Mouse (Mus musculus) embryo, embryonic 11.5 days (tissue): ENCODE measurements around the gene Igf2bp3.

Experiments
- DNase-seq: peaks from one replicate; pipeline ENCODE4 v3.0.0-alpha.2; 2012; ENCODE audit warnings: low read depth, low spot score

The Igf2bp3 gene

DNA sequence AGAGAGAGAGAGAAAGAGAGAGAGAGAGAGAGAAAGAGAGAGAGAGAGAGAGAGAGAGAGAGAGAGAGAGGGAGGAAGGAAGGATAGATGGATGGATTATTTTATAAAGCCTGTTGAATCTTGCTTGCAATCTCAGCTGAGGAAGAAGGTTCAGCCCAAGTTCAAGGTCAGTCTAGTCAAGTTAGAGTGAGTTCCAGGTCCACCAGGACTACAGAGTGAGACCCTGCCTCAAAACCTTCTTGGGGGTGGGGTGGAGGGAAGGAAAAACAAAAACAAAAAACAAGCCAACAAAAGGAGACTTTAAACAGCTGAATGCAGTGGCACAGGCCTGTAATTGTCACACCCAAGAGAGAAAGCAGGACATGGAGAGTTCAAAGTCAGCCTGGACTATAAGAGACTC is 40.1 kb downstream of the Igf2bp3 start:
- DNase-seq: no peak

GRCm38 (mm10) chr6:49173674-49174073 is 41.1 kb downstream of the Igf2bp3 start:
- no peak for DNase-seq

DNA sequence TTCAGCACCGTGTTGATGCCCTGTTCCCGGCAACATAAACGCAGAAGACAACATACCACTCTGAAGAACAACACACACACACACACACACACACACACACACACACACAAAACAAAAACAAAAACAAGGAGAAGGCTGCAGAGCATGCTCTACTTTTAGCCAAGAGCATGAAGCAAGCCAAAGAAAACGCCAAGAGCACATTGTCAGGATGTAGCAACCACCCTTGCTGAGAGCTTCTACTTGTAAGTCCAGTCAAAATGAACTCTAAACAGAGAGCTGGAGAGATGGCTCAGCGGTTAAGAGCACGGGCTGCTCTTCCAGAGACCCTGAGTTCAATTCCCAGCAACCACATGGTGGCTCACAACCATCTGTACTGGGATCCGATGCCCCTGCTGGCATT is 41.5 kb downstream of the Igf2bp3 start:
- no peak for DNase-seq

DNA sequence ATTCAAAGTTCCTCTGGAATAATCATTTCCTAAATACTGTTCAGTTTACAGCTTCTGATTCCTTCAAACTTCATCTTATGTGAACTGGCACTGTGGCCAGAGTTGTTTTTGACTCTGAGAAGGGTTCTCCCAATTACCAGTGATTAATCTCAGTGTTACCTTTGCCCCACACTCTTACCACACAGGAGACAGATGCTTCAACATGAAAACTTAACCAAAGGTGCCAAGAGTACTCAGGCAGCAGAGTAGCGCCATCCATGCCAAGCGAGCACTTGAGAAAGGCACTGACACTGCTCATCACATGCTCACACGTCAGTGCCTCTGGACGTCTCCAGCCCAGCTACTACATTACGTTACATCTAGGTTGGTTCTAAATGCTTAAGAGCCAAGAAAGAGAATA is 43.5 kb downstream of the Igf2bp3 start:
- no peak for DNase-seq

DNA sequence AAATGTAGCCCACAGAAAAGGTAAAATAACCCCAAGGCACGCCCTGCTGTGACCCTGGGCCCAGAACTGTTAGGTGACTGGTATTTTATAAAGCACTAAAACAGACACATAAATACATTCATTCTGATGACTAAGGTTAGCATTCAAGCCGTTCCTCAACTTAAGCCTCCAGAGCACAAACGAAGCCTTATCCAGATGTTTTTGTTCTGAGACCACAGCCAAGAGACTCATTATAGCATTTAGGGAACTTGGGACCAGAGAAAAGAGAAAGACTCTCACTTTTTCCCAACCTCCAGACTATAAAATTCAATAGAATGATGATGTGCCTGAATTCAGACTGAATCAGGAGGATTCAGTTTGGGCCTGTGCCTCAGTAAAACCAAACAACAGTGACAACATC is 46.1 kb downstream of the Igf2bp3 start:
- DNase-seq: no peak

- no peak for DNase-seq
These were observed 47.4 kb downstream of the Igf2bp3 start for GRCm38 (mm10) chr6:49167406-49167805.

GRCm38 (mm10) chr6:49166318-49166717 is 48.4 kb downstream of the Igf2bp3 start:
- no peak for DNase-seq

GRCm38 (mm10) chr6:49165855-49166254 is 48.9 kb downstream of the Igf2bp3 start:
- no peak for DNase-seq

DNA sequence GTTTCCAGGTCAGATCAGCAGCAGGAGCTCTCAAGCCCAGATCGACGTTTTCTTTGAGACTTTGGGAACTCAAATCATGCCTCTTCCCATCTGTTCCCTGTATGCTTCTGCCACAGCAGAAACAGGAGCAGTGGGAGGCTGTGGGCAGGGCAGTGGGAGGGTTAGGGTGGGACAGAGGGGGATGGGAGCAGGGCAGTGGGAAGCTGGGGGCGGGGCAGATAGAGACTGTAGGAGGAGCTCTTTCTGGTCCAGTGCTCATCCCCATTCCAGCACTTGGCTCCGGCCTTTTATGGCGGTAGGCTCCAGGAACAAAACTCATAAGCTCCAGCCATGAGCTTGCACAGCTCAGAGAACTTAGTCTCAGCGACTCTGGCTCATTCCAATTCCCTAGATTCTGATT is 49.7 kb downstream of the Igf2bp3 start:
- DNase-seq: no peak

GRCm38 (mm10) chr6:49164701-49165100 is 50.1 kb downstream of the Igf2bp3 start:
- no peak for DNase-seq

DNA sequence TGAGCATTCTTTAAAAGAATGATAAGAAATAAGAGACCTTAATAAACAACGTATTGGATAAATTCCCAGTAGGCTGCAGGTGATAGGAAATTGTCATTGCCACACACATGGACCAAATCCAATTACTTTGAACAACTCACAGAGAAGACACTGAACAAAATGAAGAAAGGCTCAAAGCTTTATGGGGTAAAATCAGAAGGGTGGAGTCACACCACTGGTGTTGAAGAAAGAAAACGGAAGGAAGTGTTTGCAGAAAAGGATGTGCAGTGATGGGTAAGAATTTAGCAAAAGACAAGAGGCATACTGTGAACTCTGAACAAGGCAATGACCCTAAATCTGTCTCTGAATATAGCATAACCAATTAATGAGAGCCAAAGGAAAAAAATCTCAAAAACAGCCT is 54.8 kb downstream of the Igf2bp3 start:
- no peak for DNase-seq

GRCm38 (mm10) chr6:49156826-49157175 is 58.0 kb downstream of the Igf2bp3 start:
- no peak for DNase-seq

DNA sequence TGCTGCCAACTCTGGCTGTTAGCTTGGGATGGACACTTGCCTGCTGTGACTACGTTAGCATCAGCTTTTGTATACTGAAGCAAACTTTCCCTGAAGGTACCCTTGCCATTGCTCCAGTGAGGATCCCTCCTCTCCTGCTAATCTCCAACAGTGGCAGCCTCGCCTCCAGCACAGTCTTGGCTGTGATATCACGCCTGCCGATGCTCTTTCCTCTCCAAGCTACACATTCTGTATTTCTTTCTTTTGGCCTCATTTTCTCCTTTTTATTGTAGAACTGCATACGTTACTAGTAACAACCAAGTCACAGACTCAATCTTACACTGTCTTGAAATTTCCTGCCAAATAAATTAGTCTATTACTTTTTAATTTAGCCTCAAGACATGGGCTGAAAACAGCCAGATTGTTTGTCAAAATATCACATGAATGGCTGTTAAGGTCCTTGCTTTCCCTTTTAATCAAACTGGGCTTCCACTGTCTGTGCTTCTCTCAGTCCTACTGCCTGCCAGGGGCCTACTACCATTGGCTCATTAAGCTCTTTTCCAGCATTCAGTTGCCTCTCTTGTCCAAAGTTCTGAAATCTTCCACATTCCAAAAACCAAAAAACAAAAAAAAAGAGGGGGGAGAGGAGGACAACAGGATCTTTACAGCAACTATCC is 58.5 kb downstream of the Igf2bp3 start:
- DNase-seq: no peak

DNA sequence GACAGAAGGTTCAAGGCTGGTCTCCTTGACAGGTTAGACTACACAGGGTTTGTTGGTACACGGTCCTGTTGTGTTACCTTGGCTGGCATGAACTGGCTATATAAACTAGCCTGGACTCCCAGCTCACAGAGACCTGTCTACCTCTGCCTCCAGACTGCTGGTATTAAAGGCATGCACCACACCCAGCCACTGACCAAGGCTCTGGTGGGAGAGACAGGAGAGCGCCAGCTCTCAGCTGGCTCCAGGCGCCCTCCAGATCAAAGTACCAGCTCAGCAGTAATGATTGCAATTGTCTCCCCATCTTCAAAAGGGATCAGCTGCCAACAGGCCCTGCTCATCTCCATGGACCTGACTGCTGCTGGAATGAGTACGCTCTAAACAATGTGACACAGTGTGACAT is 63.3 kb downstream of the Igf2bp3 start:
- no peak for DNase-seq

GRCm38 (mm10) chr6:49150349-49151229 is 64.2 kb downstream of the Igf2bp3 start:
- no peak for DNase-seq

- DNase-seq: no peak
These were observed 65.4 kb downstream of the Igf2bp3 start for GRCm38 (mm10) chr6:49149202-49149930.

DNA sequence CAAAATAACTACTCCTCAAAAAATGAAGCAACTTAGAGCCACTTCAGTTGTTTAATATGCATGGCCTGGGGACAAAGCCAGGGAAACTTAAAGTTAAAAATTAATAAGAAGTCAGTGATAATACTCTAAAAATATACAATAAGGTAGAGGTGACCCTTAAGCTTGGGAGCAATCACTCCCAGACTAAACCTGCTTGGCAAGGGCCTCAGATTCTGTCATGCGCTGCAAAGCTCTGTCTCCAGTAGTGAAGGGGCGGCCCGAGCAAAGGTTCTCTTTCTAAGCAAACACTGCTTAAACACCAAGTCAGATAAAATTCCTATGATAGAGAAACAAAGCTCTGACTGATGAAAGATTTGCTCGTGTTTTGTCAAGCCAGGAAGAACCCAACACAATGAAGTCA is 66.0 kb downstream of the Igf2bp3 start:
- DNase-seq: no peak

- DNase-seq: no peak
These were observed 66.4 kb downstream of the Igf2bp3 start for GRCm38 (mm10) chr6:49148368-49148767.

GRCm38 (mm10) chr6:49146461-49146860 is 68.3 kb downstream of the Igf2bp3 start:
- no peak for DNase-seq

- DNase-seq: no peak
These were observed 72.3 kb downstream of the Igf2bp3 start for GRCm38 (mm10) chr6:49142428-49142827.

- DNase-seq: no peak
These were observed 73.6 kb downstream of the Igf2bp3 start for GRCm38 (mm10) chr6:49141125-49141524.
